Mouse (Mus musculus): ENCODE measurements around the gene Limk2. TPM values are rescaled to one million over a fixed set of nuclear protein-coding genes. Genes with fewer than 3 reads are reported as not detected.

Limk2 gene
- polyA plus RNA-seq, 1 experiment from 2014 or later: 51.8 TPM

GRCm38 (mm10) chr11:3386941-3387368, 22.0 kb downstream of the Limk2 start:
- Histone ChIP-seq H3K9me3 (ENCODE audit: control insufficient read depth, low read length) (no peaks in the 10 kb centered on the region), H3K9ac (ENCODE audit: low read length) (no peak overlapping the region), H3K27ac (ENCODE audit: low read depth, low read length) (no peak overlapping the region), H3K27me3 (ENCODE audit: control insufficient read depth, insufficient read depth, low read length) (no peaks in the 10 kb centered on the region), H3K36me3 (ENCODE audit: control insufficient read depth, insufficient read depth, low read length) (no peaks in the 10 kb centered on the region), H3K4me2 (ENCODE audit: low read depth, low read length, severe bottlenecking) (no peak overlapping the region), H3K4me1 (replicated peaks; ENCODE audit: control insufficient read depth, insufficient read depth, low read length) (no peaks in the 10 kb centered on the region), H3K4me3 (ENCODE audit: low read depth, low read length) (no peak overlapping the region)
- DNase-seq (ENCODE audit: low spot score) (peak; percentile 84), ATAC-seq (replicated peaks; ENCODE audit: low FRiP score) (peak; percentile 65; the same call in 1 of the 2 replicates)
- 24% methylated on average over 4 of the region's 4 CpGs for WGBS

GRCm38 (mm10) chr11:3382602-3383594, 26.1 kb downstream of the Limk2 start:
- H3K36me3 ChIP-seq (ENCODE audit: control insufficient read depth, insufficient read depth, low read length): no peaks in the 10 kb centered on the region
- DNase-seq (ENCODE audit: low spot score): no peak
- 0 out of 2 replicates have a peak, but pooled peaks have one; percentile 53 for ATAC-seq (replicated peaks; ENCODE audit: low FRiP score)
- no peak overlapping the region for H3K4me3 ChIP-seq (ENCODE audit: low read depth, low read length)
- H3K27ac ChIP-seq (ENCODE audit: low read depth, low read length): no peak overlapping the region
- no peaks in the 10 kb centered on the region for H3K9me3 ChIP-seq (ENCODE audit: control insufficient read depth, low read length)
- no peak overlapping the region for H3K4me2 ChIP-seq (ENCODE audit: low read depth, low read length, severe bottlenecking)
- no peaks in the 10 kb centered on the region for H3K4me1 ChIP-seq (replicated peaks; ENCODE audit: control insufficient read depth, insufficient read depth, low read length)
- no peak overlapping the region for H3K9ac ChIP-seq (ENCODE audit: low read length)
- WGBS: 68% methylated on average over 5 of the region's 5 CpGs
- H3K27me3 ChIP-seq (ENCODE audit: control insufficient read depth, insufficient read depth, low read length): no peaks in the 10 kb centered on the region

GRCm38 (mm10) chr11:3381148-3381814, 27.7 kb downstream of the Limk2 start:
- no peak for ATAC-seq (replicated peaks; ENCODE audit: low FRiP score)
- no peaks in the 10 kb centered on the region for H3K36me3 ChIP-seq (ENCODE audit: control insufficient read depth, insufficient read depth, low read length)
- no peak overlapping the region for H3K27ac ChIP-seq (ENCODE audit: low read depth, low read length)
- H3K4me2 ChIP-seq (ENCODE audit: low read depth, low read length, severe bottlenecking): no peak overlapping the region
- no peak overlapping the region for H3K9ac ChIP-seq (ENCODE audit: low read length)
- WGBS: 94% methylated on average over 6 of the region's 6 CpGs
- H3K4me1 ChIP-seq (replicated peaks; ENCODE audit: control insufficient read depth, insufficient read depth, low read length): no peaks in the 10 kb centered on the region
- no peaks in the 10 kb centered on the region for H3K27me3 ChIP-seq (ENCODE audit: control insufficient read depth, insufficient read depth, low read length)
- no peak overlapping the region for H3K4me3 ChIP-seq (ENCODE audit: low read depth, low read length)
- no peaks in the 10 kb centered on the region for H3K9me3 ChIP-seq (ENCODE audit: control insufficient read depth, low read length)
- DNase-seq (ENCODE audit: low spot score): no peak

- H3K4me2 ChIP-seq (ENCODE audit: low read depth, low read length, severe bottlenecking): no peak overlapping the region
- no peak for DNase-seq (ENCODE audit: low spot score)
- H3K27me3 ChIP-seq (ENCODE audit: control insufficient read depth, insufficient read depth, low read length): no peaks in the 10 kb centered on the region
- no peak overlapping the region for H3K27ac ChIP-seq (ENCODE audit: low read depth, low read length)
- H3K9ac ChIP-seq (ENCODE audit: low read length): no peak overlapping the region
- peaks cover 2% of the 10 kb centered on the region for H3K4me1 ChIP-seq (replicated peaks; ENCODE audit: control insufficient read depth, insufficient read depth, low read length)
- ATAC-seq (replicated peaks; ENCODE audit: low FRiP score): no peak
- WGBS: 89% methylated on average over 4 of the region's 4 CpGs
- H3K36me3 ChIP-seq (ENCODE audit: control insufficient read depth, insufficient read depth, low read length): no peaks in the 10 kb centered on the region
- H3K4me3 ChIP-seq (ENCODE audit: low read depth, low read length): no peak overlapping the region
- H3K9me3 ChIP-seq (ENCODE audit: control insufficient read depth, low read length): no peaks in the 10 kb centered on the region
These were observed 29.6 kb downstream of the Limk2 start for GRCm38 (mm10) chr11:3379427-3379826.

GRCm38 (mm10) chr11:3374741-3375140, 34.2 kb downstream of the Limk2 start:
- H3K27me3 ChIP-seq (ENCODE audit: control insufficient read depth, insufficient read depth, low read length): no peaks in the 10 kb centered on the region
- no peak overlapping the region for H3K9ac ChIP-seq (ENCODE audit: low read length)
- H3K4me2 ChIP-seq (ENCODE audit: low read depth, low read length, severe bottlenecking): no peak overlapping the region
- 77% methylated on average over 12 of the region's 12 CpGs for WGBS
- no peak overlapping the region for H3K27ac ChIP-seq (ENCODE audit: low read depth, low read length)
- H3K36me3 ChIP-seq (ENCODE audit: control insufficient read depth, insufficient read depth, low read length): no peaks in the 10 kb centered on the region
- no peak for ATAC-seq (replicated peaks; ENCODE audit: low FRiP score)
- H3K4me3 ChIP-seq (ENCODE audit: low read depth, low read length): no peak overlapping the region
- no peak for DNase-seq (ENCODE audit: low spot score)
- no peaks in the 10 kb centered on the region for H3K9me3 ChIP-seq (ENCODE audit: control insufficient read depth, low read length)
- peaks cover 18% of the 10 kb centered on the region for H3K4me1 ChIP-seq (replicated peaks; ENCODE audit: control insufficient read depth, insufficient read depth, low read length)

GRCm38 (mm10) chr11:3374293-3374645, 34.7 kb downstream of the Limk2 start:
- DNase-seq (ENCODE audit: low spot score) (no peak), ATAC-seq (replicated peaks; ENCODE audit: low FRiP score) (no peak)
- Histone ChIP-seq H3K36me3 (ENCODE audit: control insufficient read depth, insufficient read depth, low read length) (no peaks in the 10 kb centered on the region), H3K4me1 (replicated peaks; ENCODE audit: control insufficient read depth, insufficient read depth, low read length) (peaks cover 19% of the 10 kb centered on the region), H3K27ac (ENCODE audit: low read depth, low read length) (peak overlapping the region; percentile 28; the same call in 1 of the 2 replicates), H3K4me2 (ENCODE audit: low read depth, low read length, severe bottlenecking) (peak overlapping the region; percentile 24; the same call in 1 of the 2 replicates), H3K9me3 (ENCODE audit: control insufficient read depth, low read length) (no peaks in the 10 kb centered on the region), H3K4me3 (ENCODE audit: low read depth, low read length) (no peak overlapping the region), H3K9ac (ENCODE audit: low read length) (peak overlapping the region; percentile 41; the same call in 1 of the 2 replicates), H3K27me3 (ENCODE audit: control insufficient read depth, insufficient read depth, low read length) (no peaks in the 10 kb centered on the region)
- WGBS: 12% methylated on average over 7 of the region's 7 CpGs

GRCm38 (mm10) chr11:3373591-3374292, 35.2 kb downstream of the Limk2 start:
- 31% methylated on average over 7 of the region's 7 CpGs for WGBS
- peak; percentile 63 for DNase-seq (ENCODE audit: low spot score)
- peak overlapping the region; percentile 28; the same call in 1 of the 2 replicates for H3K27ac ChIP-seq (ENCODE audit: low read depth, low read length)
- H3K36me3 ChIP-seq (ENCODE audit: control insufficient read depth, insufficient read depth, low read length): no peaks in the 10 kb centered on the region
- ATAC-seq (replicated peaks; ENCODE audit: low FRiP score): no peak
- H3K9me3 ChIP-seq (ENCODE audit: control insufficient read depth, low read length): no peaks in the 10 kb centered on the region
- H3K4me3 ChIP-seq (ENCODE audit: low read depth, low read length): no peak overlapping the region
- no peak overlapping the region for H3K4me2 ChIP-seq (ENCODE audit: low read depth, low read length, severe bottlenecking)
- H3K4me1 ChIP-seq (replicated peaks; ENCODE audit: control insufficient read depth, insufficient read depth, low read length): peaks cover 22% of the 10 kb centered on the region
- peak overlapping the region; percentile 41; the same call in 1 of the 2 replicates for H3K9ac ChIP-seq (ENCODE audit: low read length)
- no peaks in the 10 kb centered on the region for H3K27me3 ChIP-seq (ENCODE audit: control insufficient read depth, insufficient read depth, low read length)

GRCm38 (mm10) chr11:3371599-3372295, 37.2 kb downstream of the Limk2 start:
- no peaks in the 10 kb centered on the region for H3K27me3 ChIP-seq (ENCODE audit: control insufficient read depth, insufficient read depth, low read length)
- H3K4me2 ChIP-seq (ENCODE audit: low read depth, low read length, severe bottlenecking): peak overlapping the region; percentile 77
- no peaks in the 10 kb centered on the region for H3K36me3 ChIP-seq (ENCODE audit: control insufficient read depth, insufficient read depth, low read length)
- H3K9ac ChIP-seq (ENCODE audit: low read length): peak overlapping the region; percentile 65
- DNase-seq (ENCODE audit: low spot score) (no peak), ATAC-seq (replicated peaks; ENCODE audit: low FRiP score) (peak; percentile 52)
- 23% methylated on average over 7 of the region's 7 CpGs for WGBS
- H3K4me3 ChIP-seq (ENCODE audit: low read depth, low read length): peak overlapping the region; percentile 52
- peaks cover 22% of the 10 kb centered on the region for H3K4me1 ChIP-seq (replicated peaks; ENCODE audit: control insufficient read depth, insufficient read depth, low read length)
- no peaks in the 10 kb centered on the region for H3K9me3 ChIP-seq (ENCODE audit: control insufficient read depth, low read length)
- peak overlapping the region; percentile 60; the same call in 1 of the 2 replicates for H3K27ac ChIP-seq (ENCODE audit: low read depth, low read length)

Data from forebrain, embryonic 11.5 days (tissue).